Mouse (Mus musculus) hindbrain, embryonic 13.5 days (tissue): Measurements from ENCODE around the gene Riok2. TPM values are rescaled to one million over a fixed set of nuclear protein-coding genes. Genes with fewer than 3 reads are reported as not detected.
"Not testable (repeated sequence)": the region's sequence is repeated elsewhere in the genome, so short reads cannot be mapped to it uniquely, and the experiment has no call there.

ENCODE experiments used
- ATAC-seq: fragments of 200-750 bp; cut with Nextera tagmentation; 2 replicates; pipeline ENCODE4 v1.8.0; 2017; ENCODE audit warnings: moderate TSS enrichment; ENCODE audit not compliant: low FRiP score
- H3K27ac ChIP-seq: fragments of 300-500 bp; sonication (generic); 2 replicates; pipeline ENCODE4 v1.5.1; 2015; ENCODE audit warnings: inconsistent platforms, mild to moderate bottlenecking, moderate library complexity
- H3K27me3 ChIP-seq: fragments of 300-500 bp; sonication (generic); 2 replicates; pipeline ENCODE4 v1.6.1; 2015; ENCODE audit warnings: mild to moderate bottlenecking, inconsistent platforms
- H3K36me3 ChIP-seq: fragments of 300-500 bp; sonication (generic); 2 replicates; pipeline ENCODE4 v1.6.1; 2015; ENCODE audit warnings: mild to moderate bottlenecking, inconsistent platforms
- H3K4me1 ChIP-seq: fragments of 300-500 bp; sonication (generic); replicated peaks from 2 replicates; pipeline ENCODE4 v1.6.1; 2015; ENCODE audit warnings: inconsistent platforms
- H3K4me2 ChIP-seq: fragments of 300-500 bp; sonication (generic); 2 replicates; pipeline ENCODE4 v1.6.1; 2015; ENCODE audit warnings: inconsistent platforms, mild to moderate bottlenecking, moderate library complexity
- H3K4me3 ChIP-seq: fragments of 300-500 bp; sonication (generic); 2 replicates; pipeline ENCODE4 v1.5.1; 2015; ENCODE audit warnings: mild to moderate bottlenecking, inconsistent platforms
- H3K9ac ChIP-seq: fragments of 300-500 bp; sonication (generic); 2 replicates; pipeline ENCODE4 v1.6.1; 2015; ENCODE audit warnings: mild to moderate bottlenecking, inconsistent platforms
- H3K9me3 ChIP-seq: fragments of 300-500 bp; sonication (generic); 2 replicates; pipeline ENCODE4 v1.6.1; 2016; ENCODE audit warnings: inconsistent platforms
- WGBS: fragments of 180-500 bp; shearing (Covaris S2); methylation state at CpG from one replicate; pipeline ENCODE4 v1.1.7; 2015; 5-methylcytosine and 5-hydroxymethylcytosine counted together
- polyA plus RNA-seq: library from polyadenylated mRNA; unstranded; fragments of >200 nt; fragmentation: Nextera tagmentation; extraction: Ambion mirVana; gene quantifications from 2 replicates; pipeline ENCODE4 v1.2.1, GENCODE M21; 2015

Gene Riok2
- polyA plus RNA-seq = 24.5 and 26.8 TPM in 2 replicates

GRCm38 (mm10) chr17:17373918-17374910 lies at the start of gene Riok2:
TSS of gene Riok2 (plus strand) at chr17:17374309.
- H3K9me3 ChIP-seq = no peaks in the 10 kb centered on the region
- peaks cover 17% of the 10 kb centered on the region for H3K36me3 ChIP-seq
- WGBS = under 1% methylated on average over 48 of the region's 48 CpGs
- ATAC-seq = peak; percentile 98
- H3K27me3 ChIP-seq = no peaks in the 10 kb centered on the region
- peak within 1 kb of the TSS; percentile 63 for H3K4me2 ChIP-seq
- peak within 1 kb of the TSS; percentile 77 for H3K4me3 ChIP-seq
- peak within 1 kb of the TSS; percentile 85 for H3K27ac ChIP-seq
- peak within 1 kb of the TSS; percentile 84 for H3K9ac ChIP-seq
- peaks cover 22% of the 10 kb centered on the region for H3K4me1 ChIP-seq

- H3K27ac ChIP-seq, H3K27me3 ChIP-seq, H3K4me3 ChIP-seq, H3K36me3 ChIP-seq, H3K9ac ChIP-seq, H3K4me2 ChIP-seq, ATAC-seq, H3K4me1 ChIP-seq: not testable (repeated sequence)
- H3K9me3 ChIP-seq = peaks cover 25% of the 10 kb centered on the region
- 89% methylated on average over 1 of the region's 1 CpGs for WGBS
Measured at GRCm38 (mm10) chr17:17326022-17326421, 48.1 kb upstream of the Riok2 start.

GRCm38 (mm10) chr17:17326636-17327035 lies 47.5 kb upstream of the Riok2 start:
- ATAC-seq = no peak
- 88% methylated on average over 4 of the region's 4 CpGs for WGBS
- H3K36me3 ChIP-seq = 0 out of 2 replicates have a peak, but pooled peaks cover 3% of the 10 kb centered on the region

GRCm38 (mm10) chr17:17345374-17346183 lies 28.5 kb upstream of the Riok2 start:
- peak overlapping the region; percentile 58 for H3K4me2 ChIP-seq
- H3K27ac ChIP-seq, H3K9me3 ChIP-seq, H3K4me1 ChIP-seq, H3K27me3 ChIP-seq, H3K36me3 ChIP-seq: not testable (repeated sequence)
- H3K9ac ChIP-seq = peak overlapping the region; percentile 53
- 5% methylated on average over 35 of the region's 40 CpGs for WGBS
- ATAC-seq = peak; percentile 90
- peak overlapping the region; percentile 36 for H3K4me3 ChIP-seq

More at GRCm38 (mm10) chr17:17326636-17327035, 47.5 kb upstream of the Riok2 start:
- no peaks in the 10 kb centered on the region for H3K4me1 ChIP-seq
- H3K4me2 ChIP-seq = no peak overlapping the region
- no peak overlapping the region for H3K4me3 ChIP-seq
- no peak overlapping the region for H3K27ac ChIP-seq
- no peaks in the 10 kb centered on the region for H3K27me3 ChIP-seq
- peaks cover 19% of the 10 kb centered on the region for H3K9me3 ChIP-seq
- H3K9ac ChIP-seq = no peak overlapping the region

- not testable (repeated sequence) for H3K9me3 ChIP-seq, ATAC-seq, H3K4me1 ChIP-seq, H3K36me3 ChIP-seq, H3K27ac ChIP-seq, H3K27me3 ChIP-seq
- Histone ChIP-seq H3K9ac (peak overlapping the region; percentile 53; the same call in 1 of the 2 replicates), H3K4me3 (peak overlapping the region; percentile 36), H3K4me2 (peak overlapping the region; percentile 58)
- WGBS = 44% methylated on average over 4 of the region's 4 CpGs
Measured at GRCm38 (mm10) chr17:17346281-17346680, 27.8 kb upstream of the Riok2 start.

- WGBS = 7% methylated on average over 6 of the region's 6 CpGs
- Histone ChIP-seq H3K27me3 (no peaks in the 10 kb centered on the region), H3K27ac (peak overlapping the region; percentile 85), H3K4me1 (peaks cover 22% of the 10 kb centered on the region), H3K9ac (peak overlapping the region; percentile 84), H3K4me2 (peak overlapping the region; percentile 63), H3K36me3 (peaks cover 12% of the 10 kb centered on the region), H3K9me3 (no peaks in the 10 kb centered on the region), H3K4me3 (peak overlapping the region; percentile 77)
- peak; percentile 18; the same call in 1 of the 2 replicates for ATAC-seq
Measured at GRCm38 (mm10) chr17:17373550-17373917, 575 bp upstream of the Riok2 start.

GRCm38 (mm10) chr17:17375581-17375980 lies 1.5 kb downstream of the Riok2 start:
- Histone ChIP-seq H3K4me1 (peaks cover 22% of the 10 kb centered on the region), H3K27me3 (no peaks in the 10 kb centered on the region), H3K9me3 (no peaks in the 10 kb centered on the region), H3K9ac (no peak overlapping the region), H3K4me2 (peak overlapping the region; percentile 63), H3K36me3 (peaks cover 18% of the 10 kb centered on the region), H3K4me3 (peak overlapping the region; percentile 77), H3K27ac (no peak overlapping the region)
- no peak for ATAC-seq
- 92% methylated on average over 3 of the region's 3 CpGs for WGBS

- Histone ChIP-seq H3K36me3 (peaks cover 65% of the 10 kb centered on the region), H3K9me3 (no peaks in the 10 kb centered on the region), H3K4me1 (no peaks in the 10 kb centered on the region), H3K9ac (no peak overlapping the region), H3K4me2 (no peak overlapping the region), H3K27ac (no peak overlapping the region), H3K27me3 (no peaks in the 10 kb centered on the region), H3K4me3 (no peak overlapping the region)
- 97% methylated on average over 4 of the region's 4 CpGs for WGBS
- ATAC-seq = no peak
Measured at GRCm38 (mm10) chr17:17383703-17384102, 9.6 kb downstream of the Riok2 start.

- Histone ChIP-seq H3K4me2 (no peak overlapping the region), H3K9me3 (no peaks in the 10 kb centered on the region), H3K9ac (no peak overlapping the region), H3K4me1 (no peaks in the 10 kb centered on the region), H3K4me3 (no peak overlapping the region), H3K27me3 (no peaks in the 10 kb centered on the region), H3K27ac (no peak overlapping the region), H3K36me3 (peaks cover 65% of the 10 kb centered on the region)
- ATAC-seq = no peak
- 86% methylated on average over 3 of the region's 3 CpGs for WGBS
Measured at GRCm38 (mm10) chr17:17384502-17384901, 10.4 kb downstream of the Riok2 start.

- H3K4me3 ChIP-seq = no peak overlapping the region
- no peaks in the 10 kb centered on the region for H3K4me1 ChIP-seq
- H3K36me3 ChIP-seq = peaks cover 67% of the 10 kb centered on the region
- H3K9ac ChIP-seq = no peak overlapping the region
- no peaks in the 10 kb centered on the region for H3K9me3 ChIP-seq
- no peak overlapping the region for H3K4me2 ChIP-seq
- no peak overlapping the region for H3K27ac ChIP-seq
- no peaks in the 10 kb centered on the region for H3K27me3 ChIP-seq
- WGBS = 88% methylated on average over 2 of the region's 2 CpGs
- ATAC-seq = no peak
Measured at GRCm38 (mm10) chr17:17386117-17386516, 12.0 kb downstream of the Riok2 start.

- Histone ChIP-seq H3K4me2 (no peak overlapping the region), H3K4me1 (no peaks in the 10 kb centered on the region), H3K9me3 (no peaks in the 10 kb centered on the region), H3K4me3 (no peak overlapping the region), H3K36me3 (peaks cover 35% of the 10 kb centered on the region), H3K27me3 (no peaks in the 10 kb centered on the region), H3K9ac (no peak overlapping the region), H3K27ac (no peak overlapping the region)
- no peak for ATAC-seq
- 93% methylated on average over 4 of the region's 4 CpGs for WGBS
Measured at GRCm38 (mm10) chr17:17391823-17392222, 17.7 kb downstream of the Riok2 start.

- Histone ChIP-seq H3K4me1 (no peaks in the 10 kb centered on the region), H3K9ac (no peak overlapping the region)
Measured at GRCm38 (mm10) chr17:17392863-17393262, 18.8 kb downstream of the Riok2 start.

More at GRCm38 (mm10) chr17:17392863-17393262, 18.8 kb downstream of the Riok2 start:
- no peaks in the 10 kb centered on the region for H3K27me3 ChIP-seq
- H3K36me3 ChIP-seq = peaks cover 29% of the 10 kb centered on the region
- H3K4me3 ChIP-seq = no peak overlapping the region
- no peaks in the 10 kb centered on the region for H3K9me3 ChIP-seq
- ATAC-seq = peak; percentile 52; the same call in 1 of the 2 replicates
- no peak overlapping the region for H3K27ac ChIP-seq
- no peak overlapping the region for H3K4me2 ChIP-seq
- 67% methylated on average over 7 of the region's 7 CpGs for WGBS
